Comparison of ENCODE assay signal across 12 mouse cellular contexts in genomic region chrX:140437906-140438305, GRCm38 (mm10).
"Had no signal": no experiment of that assay in that cellular context is flagged by ENCODE, and none has a peak within 500 bp of the region (broad histone marks: within the 10 kb centered on the region; RNA-seq: fewer than 3 reads in every experiment).

No protein-coding gene starts in this region.

- DNase-seq: gastrocnemius, adult 2 months; gastrocnemius, postnatal 10 days; gastrocnemius, postnatal 25 days; heart, adult 18-20 months; heart, postnatal 10 days; heart, postnatal 4 days; kidney, adult 18-20 months; kidney, adult 9 months; kidney, postnatal 25 days; kidney, postnatal 4 days; liver; liver, embryonic 13.5 days had no signal
